Mouse (Mus musculus) ES-E14 (cell line): ENCODE measurements around the gene Fry. TPM values are rescaled to one million over a fixed set of nuclear protein-coding genes. Genes with fewer than 3 reads are reported as not detected.

Source experiments
- DNase-seq: peaks from one replicate; pipeline ENCODE4 v3.0.0-alpha.2; 2013; ENCODE audit warnings: low read depth, low spot score
- H3K27ac ChIP-seq: 2 replicates; pipeline ENCODE4 v1.5.1; 2012; ENCODE audit warnings: low read depth, mild to moderate bottlenecking, low read length, moderate library complexity, mixed read lengths; ENCODE audit not compliant: poor library complexity, insufficient read depth, severe bottlenecking
- H3K36me3 ChIP-seq: 2 replicates; pipeline ENCODE4 v1.6.1; 2012; ENCODE audit warnings: mild to moderate bottlenecking, low read length, moderate library complexity, mixed read lengths; ENCODE audit not compliant: control insufficient read depth, poor library complexity, insufficient read depth, severe bottlenecking
- H3K4me1 ChIP-seq, 2 experiments: fragments of 150-350 bp in 1 of 2; sonication (generic) in 1 of 2; 2 replicates each; pipeline ENCODE4 v1.6.1; 2012; ENCODE audit warnings: low read length in 2 of 2, mild to moderate bottlenecking in 1 of 2, mixed read lengths in 1 of 2; ENCODE audit not compliant: control insufficient read depth in 2 of 2, insufficient read depth in 2 of 2, poor library complexity in 1 of 2
- H3K4me3 ChIP-seq, 2 experiments: fragments of 150-350 bp in 1 of 2; sonication (generic) in 1 of 2; 2 replicates each; pipeline ENCODE4 v1.5.1; 2012; ENCODE audit warnings: low read length in 2 of 2, low read depth in 1 of 2, mild to moderate bottlenecking in 1 of 2, mixed read lengths in 1 of 2; ENCODE audit not compliant: insufficient read depth in 1 of 2, poor library complexity in 1 of 2, severe bottlenecking in 1 of 2
- H3K9ac ChIP-seq: 2 replicates; pipeline ENCODE4 v1.6.1; 2012; ENCODE audit warnings: low read depth, mild to moderate bottlenecking, low read length, mixed read lengths; ENCODE audit not compliant: poor library complexity, insufficient read depth, severe bottlenecking
- H3K9me3 ChIP-seq: fragments of 150-350 bp; sonication (generic); 2 replicates; pipeline ENCODE4 v1.6.1; 2012; ENCODE audit warnings: low read depth, mild to moderate bottlenecking, low read length; ENCODE audit not compliant: control insufficient read depth, insufficient read depth
- CHD2 ChIP-seq: IDR thresholded peaks from 2 replicates; pipeline ENCODE4 v1.6.1; 2014; ENCODE audit warnings: mild to moderate bottlenecking, low read depth, low read length, inconsistent platforms
- HCFC1 ChIP-seq: IDR thresholded peaks from 2 replicates; pipeline ENCODE4 v1.6.1; 2012; ENCODE audit warnings: low read length, inconsistent platforms, borderline replicate concordance; ENCODE audit not compliant: insufficient read depth
- MAFK ChIP-seq: IDR thresholded peaks from 2 replicates; pipeline ENCODE4 v1.6.1; 2014; ENCODE audit warnings: mild to moderate bottlenecking, low read depth, low read length, inconsistent platforms; ENCODE audit not compliant: insufficient read depth
- ZC3H11A ChIP-seq: IDR thresholded peaks from 2 replicates; pipeline ENCODE4 v1.6.1; 2012; ENCODE audit warnings: low read depth, mild to moderate bottlenecking, inconsistent platforms, low read length, borderline replicate concordance
- ZNF384 ChIP-seq: IDR thresholded peaks from 2 replicates; pipeline ENCODE4 v1.6.1; 2012; ENCODE audit warnings: low read depth, low read length, inconsistent platforms
- in situ Hi-C, 2 experiments: fragments of 600-800 bp; cut with MboI; formaldehyde crosslinking; loops; one replicate each; pipeline ENCODE4 v1.15.1; 2025; ENCODE audit warnings: low sequenced_read_pairs in 2 of 2, inconsistent platforms in 1 of 2; ENCODE audit not compliant: unreplicated experiment in 2 of 2
- total RNA-seq: library from RNA; depleted of rRNA; stranded (reverse); fragments of 300-350 nt; gene quantifications from 2 replicates; pipeline ENCODE4 v1.2.3, GENCODE M21; 2012

Gene Fry
- total RNA-seq, 1 experiment = 8.4 TPM

- TF ChIP-seq CHD2 = no peak
- TF ChIP-seq HCFC1 = no peak
- TF ChIP-seq ZNF384 = no peak
- TF ChIP-seq MAFK = no peak
- TF ChIP-seq ZC3H11A = no peak
- Histone ChIP-seq H3K4me3 (no peak overlapping the region), H3K36me3 (no peaks in the 10 kb centered on the region), H3K9ac (no peak overlapping the region), H3K9me3 (no peaks in the 10 kb centered on the region), H3K4me1 (peaks cover 0 to 4% of the 10 kb centered on the region in 2 experiments; a peak in 1 of 4 replicates), H3K27ac (no peak overlapping the region)
- DNase-seq = peak; percentile 47
- in situ Hi-C loops = no loop called here
Observed at GRCm38 (mm10) chr5:150441690-150442089, 323.2 kb downstream of the Fry start.

- no peak overlapping the region for H3K4me3 ChIP-seq
- no peaks in the 10 kb centered on the region for H3K9me3 ChIP-seq
- H3K9ac ChIP-seq = no peak overlapping the region
- in situ Hi-C loops = no loop called here
- DNase-seq = no peak
- H3K4me1 ChIP-seq = no peaks in the 10 kb centered on the region
- H3K27ac ChIP-seq = no peak overlapping the region
- peaks cover 2% of the 10 kb centered on the region for H3K36me3 ChIP-seq
- TF ChIP-seq ZC3H11A (no peak), HCFC1 (no peak), ZNF384 (no peak), MAFK (no peak), CHD2 (no peak)
Observed at GRCm38 (mm10) chr5:150451281-150452003, 333.0 kb downstream of the Fry start.

- Histone ChIP-seq H3K27ac (no peak overlapping the region), H3K9ac (no peak overlapping the region), H3K4me3 (no peak overlapping the region), H3K4me1 (no peaks in the 10 kb centered on the region), H3K9me3 (no peaks in the 10 kb centered on the region), H3K36me3 (peaks cover 2% of the 10 kb centered on the region)
- no peak for TF ChIP-seq MAFK
- no peak for TF ChIP-seq ZC3H11A
- no peak for TF ChIP-seq CHD2
- TF ChIP-seq HCFC1 = no peak
- TF ChIP-seq ZNF384 = no peak
- in situ Hi-C loops = no loop called here
- DNase-seq = peak; percentile 40
Observed at GRCm38 (mm10) chr5:150452004-150452626, 333.7 kb downstream of the Fry start.

- Histone ChIP-seq H3K36me3 (peaks cover 2% of the 10 kb centered on the region), H3K9ac (no peak overlapping the region), H3K4me1 (peaks cover 0 to 2% of the 10 kb centered on the region in 2 experiments; a peak in 1 of 4 replicates), H3K9me3 (no peaks in the 10 kb centered on the region), H3K27ac (no peak overlapping the region), H3K4me3 (no peak overlapping the region)
- in situ Hi-C loops = no loop called here
- DNase-seq = no peak
- TF ChIP-seq MAFK = no peak
- no peak for TF ChIP-seq HCFC1
- TF ChIP-seq CHD2 = no peak
- no peak for TF ChIP-seq ZC3H11A
- no peak for TF ChIP-seq ZNF384
Observed at GRCm38 (mm10) chr5:150452671-150453070, 334.2 kb downstream of the Fry start.
